Mouse (Mus musculus): ENCODE measurements around the gene Obscn. TPM values are rescaled to one million over a fixed set of nuclear protein-coding genes. Genes with fewer than 3 reads are reported as not detected.

The Obscn gene
- polyA plus RNA-seq, 1 experiment from 2014 or later: 0.60 TPM

DNA sequence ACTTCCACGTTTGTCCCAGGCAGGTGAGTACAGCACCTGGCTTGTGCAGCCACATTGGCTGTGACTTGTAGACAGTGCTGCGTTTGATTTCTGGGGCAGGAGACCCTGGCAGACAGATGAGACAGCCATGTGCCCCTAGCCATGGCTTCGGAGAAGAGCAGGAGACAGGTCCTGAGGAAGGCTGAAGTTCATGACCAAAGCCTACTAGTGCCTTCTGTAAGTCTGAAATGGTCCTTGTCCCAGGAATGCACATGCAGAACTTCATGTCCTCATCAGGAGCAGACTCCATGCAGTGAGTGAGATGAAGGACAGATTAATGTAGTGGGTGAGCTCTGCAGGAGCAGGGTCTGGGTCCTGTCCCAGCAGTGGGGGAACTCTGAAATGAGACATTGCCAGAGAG, 144.3 kb downstream of the Obscn start:
- Histone ChIP-seq H3K4me1 (peaks cover 7% of the 10 kb centered on the region), H3K9ac (no peak overlapping the region), H3K27ac (no peak overlapping the region), H3K36me3 (peaks cover 41% of the 10 kb centered on the region), H3K4me2 (no peak overlapping the region), H3K9me3 (replicated peaks) (no peaks in the 10 kb centered on the region), H3K27me3 (peaks cover 25% of the 10 kb centered on the region), H3K4me3 (replicated peaks) (no peak overlapping the region)
- no peak for ATAC-seq (replicated peaks; ENCODE audit: low FRiP score)
- 80% methylated on average over 3 of the region's 3 CpGs for WGBS

DNA sequence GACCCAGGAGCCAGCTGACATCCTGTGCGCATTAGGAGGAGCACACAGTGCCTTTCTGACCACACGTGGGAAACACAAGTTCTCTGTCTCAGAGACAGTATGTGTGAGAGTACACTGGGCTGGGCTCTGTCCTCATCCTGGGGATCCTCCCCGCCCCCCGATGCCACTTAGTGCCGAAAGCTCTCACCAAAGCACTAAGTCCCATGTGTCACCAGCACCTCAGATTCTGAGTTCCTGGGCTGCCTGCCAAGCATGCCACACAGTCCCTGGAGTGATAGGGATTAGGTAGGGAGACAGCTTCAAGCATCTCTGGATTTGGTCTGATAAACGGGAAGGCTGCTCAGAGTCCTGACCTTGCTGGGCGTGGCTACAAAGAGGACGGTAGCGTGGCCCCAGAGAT, 145.4 kb downstream of the Obscn start:
- H3K4me2 ChIP-seq: no peak overlapping the region
- no peak overlapping the region for H3K4me3 ChIP-seq (replicated peaks)
- peaks cover 25% of the 10 kb centered on the region for H3K27me3 ChIP-seq
- 88% methylated on average over 9 of the region's 9 CpGs for WGBS
- ATAC-seq (replicated peaks; ENCODE audit: low FRiP score): no peak
- H3K9ac ChIP-seq: no peak overlapping the region
- H3K36me3 ChIP-seq: peaks cover 53% of the 10 kb centered on the region
- peaks cover 7% of the 10 kb centered on the region for H3K4me1 ChIP-seq
- no peaks in the 10 kb centered on the region for H3K9me3 ChIP-seq (replicated peaks)
- no peak overlapping the region for H3K27ac ChIP-seq

DNA sequence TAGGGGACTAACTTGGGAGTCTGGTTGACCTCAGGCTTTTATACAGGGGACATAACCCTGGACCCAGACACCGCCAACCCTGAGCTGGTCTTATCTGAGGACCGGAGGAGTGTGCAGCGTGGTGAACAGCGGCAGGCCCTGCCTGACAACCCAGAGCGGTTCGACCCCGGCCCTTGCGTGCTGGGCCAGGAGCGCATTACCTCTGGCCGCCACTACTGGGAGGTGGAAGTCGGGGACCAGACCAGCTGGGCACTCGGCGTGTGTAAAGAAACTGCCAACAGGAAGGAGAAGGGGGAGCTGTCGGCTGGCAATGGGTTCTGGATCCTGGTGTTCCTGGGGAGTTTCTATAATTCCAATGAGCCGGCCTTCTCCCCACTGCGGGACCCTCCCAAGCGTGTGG, 146.1 kb downstream of the Obscn start:
- Histone ChIP-seq H3K27ac (no peak overlapping the region), H3K9me3 (replicated peaks) (no peaks in the 10 kb centered on the region), H3K36me3 (peaks cover 59% of the 10 kb centered on the region), H3K4me3 (replicated peaks) (no peak overlapping the region), H3K9ac (no peak overlapping the region), H3K4me2 (no peak overlapping the region), H3K4me1 (peaks cover 7% of the 10 kb centered on the region), H3K27me3 (peaks cover 20% of the 10 kb centered on the region)
- WGBS: 90% methylated on average over 17 of the region's 17 CpGs
- ATAC-seq (replicated peaks; ENCODE audit: low FRiP score): no peak

DNA sequence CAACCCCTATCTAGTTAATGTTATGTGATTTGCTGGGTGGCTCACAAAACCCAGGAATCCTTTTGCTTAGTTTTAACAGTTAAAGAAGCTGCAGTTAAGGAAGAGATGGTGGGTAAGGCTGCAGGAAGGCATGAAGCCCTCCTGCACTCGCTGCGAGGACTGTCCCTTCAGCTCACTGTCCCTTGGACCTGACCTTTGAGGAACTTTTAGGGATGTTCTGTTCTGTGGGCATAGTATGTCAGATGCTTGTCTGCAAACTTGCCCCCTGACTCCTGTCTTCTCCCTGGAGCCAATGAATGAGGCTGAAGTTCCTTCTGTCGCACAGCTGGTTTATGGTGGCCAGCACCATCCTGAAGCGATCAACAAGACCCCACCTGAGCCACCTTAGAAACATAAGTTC, 147.0 kb downstream of the Obscn start:
- WGBS: 95% methylated on average over 4 of the region's 4 CpGs
- Histone ChIP-seq H3K9me3 (replicated peaks) (no peaks in the 10 kb centered on the region), H3K4me2 (no peak overlapping the region), H3K4me3 (replicated peaks) (no peak overlapping the region), H3K4me1 (peaks cover 1% of the 10 kb centered on the region), H3K27me3 (peaks cover 10% of the 10 kb centered on the region), H3K36me3 (peaks cover 69% of the 10 kb centered on the region), H3K27ac (no peak overlapping the region), H3K9ac (no peak overlapping the region)
- no peak for ATAC-seq (replicated peaks; ENCODE audit: low FRiP score)

DNA sequence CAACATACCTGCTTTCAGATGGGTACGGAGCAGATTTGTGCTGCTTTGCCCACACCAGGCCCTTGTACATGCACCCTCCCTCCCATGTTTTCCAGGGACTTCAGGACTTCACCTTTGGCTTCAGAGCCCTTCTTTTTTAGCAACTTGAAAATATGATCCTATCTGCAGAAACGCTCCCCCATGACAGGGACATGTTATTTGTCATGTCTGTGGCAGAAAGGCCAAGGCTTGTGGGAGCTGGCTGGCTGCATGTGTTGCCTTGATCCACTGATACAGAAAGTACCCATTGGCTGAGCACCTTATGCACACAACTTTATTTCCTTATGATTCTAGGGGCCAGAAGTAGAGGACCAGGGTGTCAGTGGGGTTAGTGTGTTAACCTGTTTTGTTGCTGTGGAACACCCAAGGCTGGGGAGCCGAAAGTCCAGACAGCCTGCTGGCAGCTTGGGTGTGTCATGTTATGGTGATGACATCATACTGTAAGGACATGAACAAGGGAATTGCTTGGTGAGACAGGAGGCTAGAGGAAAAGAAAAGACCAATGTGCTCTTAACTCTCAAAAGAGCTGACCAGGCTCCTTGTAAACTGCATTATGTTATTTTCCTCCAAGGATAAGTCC, 150.8 kb downstream of the Obscn start:
- Histone ChIP-seq H3K4me2 (no peak overlapping the region), H3K4me3 (replicated peaks) (no peak overlapping the region), H3K27me3 (no peaks in the 10 kb centered on the region), H3K9me3 (replicated peaks) (no peaks in the 10 kb centered on the region), H3K36me3 (peaks cover 83% of the 10 kb centered on the region), H3K4me1 (peaks cover 17% of the 10 kb centered on the region), H3K9ac (no peak overlapping the region), H3K27ac (no peak overlapping the region)
- ATAC-seq (replicated peaks; ENCODE audit: low FRiP score): no peak
- 88% methylated on average over 3 of the region's 3 CpGs for WGBS

DNA sequence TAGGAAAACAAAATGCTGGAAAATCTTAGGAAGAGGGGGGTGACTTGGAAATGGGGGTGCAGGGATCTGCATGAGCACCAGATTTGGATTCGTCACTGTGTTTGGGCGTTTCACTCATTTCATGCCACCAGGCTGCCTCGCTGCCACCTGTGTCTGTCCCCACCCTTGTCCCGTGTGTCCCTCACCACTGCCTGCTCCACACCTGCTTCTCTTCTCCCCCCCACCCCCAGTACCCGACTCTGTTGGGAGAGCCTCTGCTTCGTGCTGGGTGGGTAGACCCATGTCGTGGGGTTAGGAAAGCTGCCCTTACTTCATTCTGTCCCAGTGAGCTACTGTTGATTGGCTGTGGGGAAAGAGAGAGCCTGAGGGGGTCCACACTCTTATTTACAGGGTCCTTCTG, 151.5 kb downstream of the Obscn start:
- no peak overlapping the region for H3K9ac ChIP-seq
- ATAC-seq (replicated peaks; ENCODE audit: low FRiP score): no peak
- no peaks in the 10 kb centered on the region for H3K9me3 ChIP-seq (replicated peaks)
- WGBS: 96% methylated on average over 7 of the region's 7 CpGs
- H3K4me1 ChIP-seq: peaks cover 25% of the 10 kb centered on the region
- no peaks in the 10 kb centered on the region for H3K27me3 ChIP-seq
- peaks cover 75% of the 10 kb centered on the region for H3K36me3 ChIP-seq
- no peak overlapping the region for H3K27ac ChIP-seq
- no peak overlapping the region for H3K4me3 ChIP-seq (replicated peaks)
- no peak overlapping the region for H3K4me2 ChIP-seq

DNA sequence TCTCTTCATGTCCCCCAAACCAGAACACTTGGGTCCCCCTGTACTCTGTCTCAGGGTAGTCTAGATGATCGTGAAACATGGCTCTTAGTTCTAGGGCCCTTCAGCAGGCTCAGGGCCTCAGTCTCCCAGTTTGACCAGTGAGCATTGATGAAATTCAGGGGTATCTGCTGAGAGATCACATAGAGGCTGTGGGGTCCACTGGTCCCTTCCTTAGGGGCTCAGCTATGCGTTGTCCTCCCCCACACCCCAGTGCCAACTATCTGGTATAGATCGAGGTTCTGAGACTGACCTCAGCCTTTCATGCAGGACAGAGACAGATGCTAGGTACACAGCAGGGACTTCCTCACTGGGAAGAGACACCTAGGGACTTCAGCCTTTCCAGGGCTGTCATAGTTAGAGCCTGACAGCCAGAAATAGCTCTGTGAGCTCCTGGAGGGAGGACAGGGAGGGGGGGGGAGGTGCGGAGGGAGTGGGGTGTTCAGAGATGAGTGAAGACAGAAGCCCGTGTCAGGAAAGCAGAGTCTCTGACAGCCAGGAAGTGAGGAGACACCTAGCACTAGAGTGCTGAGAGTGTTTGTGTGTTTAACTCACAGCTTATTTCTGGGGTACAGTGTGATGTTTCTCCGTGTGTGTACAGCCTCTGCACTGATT, 152.4 kb downstream of the Obscn start:
- Histone ChIP-seq H3K36me3 (peaks cover 67% of the 10 kb centered on the region), H3K9me3 (replicated peaks) (no peaks in the 10 kb centered on the region), H3K27me3 (no peaks in the 10 kb centered on the region), H3K4me1 (peaks cover 33% of the 10 kb centered on the region), H3K4me3 (replicated peaks) (no peak overlapping the region), H3K4me2 (no peak overlapping the region), H3K9ac (no peak overlapping the region), H3K27ac (no peak overlapping the region)
- 92% methylated on average over 6 of the region's 6 CpGs for WGBS
- ATAC-seq (replicated peaks; ENCODE audit: low FRiP score): no peak

DNA sequence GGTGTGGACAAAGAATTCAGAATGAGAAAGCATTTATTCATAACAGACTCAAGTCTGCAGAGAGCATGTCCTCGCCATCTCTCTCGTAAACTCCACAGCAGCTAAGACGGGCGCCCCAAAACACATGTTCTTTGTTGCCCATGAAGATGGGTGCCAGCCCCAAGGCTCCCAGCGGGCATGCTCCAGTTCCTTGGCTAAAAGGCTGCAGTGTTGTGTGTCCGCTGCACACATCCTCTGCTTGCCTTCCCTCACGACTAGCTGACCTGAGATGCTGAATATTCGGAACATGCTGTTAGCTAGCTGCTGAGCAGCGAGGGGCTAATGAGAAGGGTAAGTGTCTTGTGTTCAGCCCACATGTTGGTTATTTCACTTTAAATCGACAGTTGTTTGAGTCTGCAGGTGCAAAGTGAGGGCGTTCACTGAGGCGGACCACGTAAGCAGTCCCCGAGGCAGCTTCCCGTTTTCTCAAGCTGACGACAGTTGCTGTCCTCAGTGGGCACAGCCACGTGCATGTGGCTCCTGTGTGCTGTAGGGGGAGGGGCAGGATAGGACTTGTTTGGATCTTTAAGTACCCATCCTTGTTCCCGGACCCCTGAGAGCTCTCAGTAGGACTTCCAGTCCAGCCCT, 153.6 kb downstream of the Obscn start:
- H3K27me3 ChIP-seq: no peaks in the 10 kb centered on the region
- no peak overlapping the region for H3K27ac ChIP-seq
- ATAC-seq (replicated peaks; ENCODE audit: low FRiP score): no peak
- H3K36me3 ChIP-seq: peaks cover 55% of the 10 kb centered on the region
- no peak overlapping the region for H3K4me3 ChIP-seq (replicated peaks)
- H3K9ac ChIP-seq: no peak overlapping the region
- peaks cover 37% of the 10 kb centered on the region for H3K4me1 ChIP-seq
- H3K9me3 ChIP-seq (replicated peaks): no peaks in the 10 kb centered on the region
- 87% methylated on average over 18 of the region's 18 CpGs for WGBS
- H3K4me2 ChIP-seq: no peak overlapping the region

DNA sequence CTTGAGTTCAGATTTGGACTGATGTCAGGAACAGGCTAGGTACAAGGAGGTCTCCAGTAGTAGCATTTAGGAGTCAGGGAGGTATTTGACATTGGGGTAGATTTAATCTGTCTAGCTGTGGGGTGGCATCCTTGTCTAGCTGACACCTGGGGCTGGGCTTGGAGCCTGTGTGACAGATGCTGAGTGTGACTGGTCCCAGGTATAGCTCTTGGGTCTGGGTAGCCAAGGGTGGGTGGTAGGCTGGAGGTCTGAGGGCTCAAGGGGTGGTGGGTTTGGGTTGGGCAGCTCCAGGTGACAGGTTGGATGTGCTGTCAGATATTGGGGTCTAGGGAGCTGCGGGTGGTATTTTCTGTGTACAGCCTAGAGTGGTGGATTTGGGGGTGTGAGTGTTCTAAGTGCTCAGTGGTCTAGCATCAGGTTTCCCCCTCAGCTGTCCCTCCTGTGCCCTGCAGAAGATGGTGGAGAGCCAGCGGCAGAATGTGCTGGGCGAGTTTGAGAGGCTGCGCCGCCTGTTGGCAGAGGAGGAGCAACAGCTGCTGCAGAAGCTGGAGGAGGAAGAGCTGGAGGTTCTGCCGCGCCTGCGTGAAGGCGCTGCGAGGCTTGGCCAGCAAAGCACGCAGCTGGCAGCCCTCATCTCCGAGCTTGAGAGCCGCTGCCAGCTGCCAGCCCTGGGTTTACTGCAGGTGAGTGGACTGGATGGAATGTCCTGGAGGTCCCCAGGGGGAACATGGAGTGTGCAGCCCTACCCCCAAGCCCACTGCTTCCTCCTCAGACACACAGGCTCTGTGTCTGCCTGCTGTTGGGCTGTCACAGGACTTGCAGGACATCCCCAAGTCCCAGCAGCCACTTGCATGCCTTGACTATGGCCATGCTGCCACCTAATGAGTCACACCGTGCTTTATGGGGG, 154.4 kb downstream of the Obscn start:
- H3K9me3 ChIP-seq (replicated peaks): no peaks in the 10 kb centered on the region
- ATAC-seq (replicated peaks; ENCODE audit: low FRiP score): no peak
- H3K27me3 ChIP-seq: no peaks in the 10 kb centered on the region
- no peak overlapping the region for H3K4me3 ChIP-seq (replicated peaks)
- no peak overlapping the region for H3K4me2 ChIP-seq
- 53% methylated on average over 14 of the region's 14 CpGs for whole genome bisulfite sequencing
- H3K36me3 ChIP-seq: peaks cover 47% of the 10 kb centered on the region
- no peak overlapping the region for H3K27ac ChIP-seq
- no peak overlapping the region for H3K9ac ChIP-seq
- H3K4me1 ChIP-seq: peaks cover 41% of the 10 kb centered on the region

DNA sequence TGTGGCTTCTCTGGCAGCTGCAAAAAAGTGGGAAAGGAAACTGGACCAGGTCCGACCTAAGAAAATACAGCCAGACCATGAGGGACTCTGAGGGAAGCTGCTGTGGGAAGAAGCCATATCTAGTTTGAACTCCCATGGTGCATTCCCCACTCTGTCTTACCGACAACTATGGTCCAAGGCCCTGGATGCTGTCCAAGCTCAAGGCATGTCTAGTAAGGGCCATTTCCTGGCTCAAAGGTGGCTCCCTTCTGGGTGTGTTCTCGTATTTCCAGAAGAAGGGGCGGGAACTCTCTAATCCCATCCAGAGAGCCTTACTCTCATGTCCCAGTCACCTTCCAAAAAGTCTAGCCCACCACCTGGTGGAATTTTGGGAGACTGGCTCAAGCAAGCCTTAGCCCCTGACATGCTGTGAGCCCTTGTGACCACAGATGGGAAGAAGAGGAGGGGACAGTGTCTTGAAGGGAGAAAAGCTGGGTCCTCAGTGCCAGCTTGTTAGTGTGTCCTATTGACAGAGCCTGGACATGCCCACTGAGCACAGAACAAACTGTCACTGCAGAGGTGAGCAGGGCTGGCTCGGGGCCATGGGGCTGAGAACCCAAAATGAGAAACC, 155.7 kb downstream of the Obscn start:
- Histone ChIP-seq H3K9ac (no peak overlapping the region), H3K27ac (no peak overlapping the region), H3K27me3 (no peaks in the 10 kb centered on the region), H3K9me3 (replicated peaks) (no peaks in the 10 kb centered on the region), H3K36me3 (peaks cover 34% of the 10 kb centered on the region), H3K4me1 (peaks cover 49% of the 10 kb centered on the region), H3K4me2 (peak overlapping the region; percentile 85; the same call in 1 of the 2 replicates), H3K4me3 (replicated peaks) (no peak overlapping the region; the same call in 1 of the 2 replicates)
- 64% methylated on average over 5 of the region's 5 CpGs for WGBS
- ATAC-seq (replicated peaks; ENCODE audit: low FRiP score): no peak

DNA sequence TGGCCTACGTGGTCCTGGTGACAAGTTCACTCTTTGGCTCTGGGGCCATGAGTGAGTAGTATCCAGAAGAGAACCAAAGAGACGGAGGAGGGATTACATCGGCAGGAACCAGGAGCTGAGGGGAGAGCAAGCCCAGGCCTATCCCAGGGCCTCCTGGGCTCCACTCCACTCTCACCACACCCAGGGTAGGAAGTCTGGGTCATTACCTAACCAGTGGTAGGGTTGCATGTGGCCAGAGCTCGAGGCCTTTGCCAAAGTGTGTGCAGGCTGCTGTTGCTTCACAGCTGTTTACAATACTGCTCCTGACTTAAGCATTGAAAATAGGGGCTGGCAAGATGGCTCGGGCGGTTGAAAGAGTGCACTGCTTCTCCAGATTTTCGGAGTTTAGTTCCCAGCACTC, 156.5 kb downstream of the Obscn start:
- Histone ChIP-seq H3K4me2 (peak overlapping the region; percentile 85), H3K9ac (peak overlapping the region; percentile 90; the same call in 1 of the 2 replicates), H3K4me1 (peaks cover 50% of the 10 kb centered on the region), H3K27me3 (no peaks in the 10 kb centered on the region), H3K36me3 (peaks cover 28% of the 10 kb centered on the region), H3K4me3 (replicated peaks) (peak overlapping the region; percentile 98), H3K9me3 (replicated peaks) (no peaks in the 10 kb centered on the region), H3K27ac (no peak overlapping the region)
- WGBS: 78% methylated on average over 7 of the region's 7 CpGs
- ATAC-seq (replicated peaks; ENCODE audit: low FRiP score): no peak
